Mouse (Mus musculus): ENCODE data around the gene Cyp2c40. TPM values are rescaled to one million over a fixed set of nuclear protein-coding genes. Genes with fewer than 3 reads are reported as not detected.

Gene Cyp2c40
- polyA plus RNA-seq (2012; rRNA removed), result not detected in 2 replicates

DNA sequence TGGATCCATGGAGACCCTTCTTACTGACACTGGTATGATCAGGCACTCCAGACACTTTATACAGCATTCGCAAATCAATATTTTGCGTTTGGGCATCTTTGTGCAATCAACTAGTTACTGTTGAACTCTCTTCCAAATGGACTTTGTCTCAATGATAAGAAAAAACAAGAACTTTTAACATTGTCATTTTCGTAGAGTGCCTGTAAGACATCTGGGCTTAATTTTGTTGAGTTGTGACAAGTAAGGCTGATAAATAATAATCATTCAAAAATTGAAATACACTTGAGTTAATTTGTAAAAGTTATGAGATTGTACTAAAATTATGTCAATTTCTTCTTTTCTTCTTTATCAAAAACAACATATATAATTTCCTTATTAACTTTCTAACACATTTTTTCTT, at the start of gene Cyp2c40:
TSS of gene Cyp2c40 (minus strand) at position 101 of the 400 bp plus-strand sequence.

DNA sequence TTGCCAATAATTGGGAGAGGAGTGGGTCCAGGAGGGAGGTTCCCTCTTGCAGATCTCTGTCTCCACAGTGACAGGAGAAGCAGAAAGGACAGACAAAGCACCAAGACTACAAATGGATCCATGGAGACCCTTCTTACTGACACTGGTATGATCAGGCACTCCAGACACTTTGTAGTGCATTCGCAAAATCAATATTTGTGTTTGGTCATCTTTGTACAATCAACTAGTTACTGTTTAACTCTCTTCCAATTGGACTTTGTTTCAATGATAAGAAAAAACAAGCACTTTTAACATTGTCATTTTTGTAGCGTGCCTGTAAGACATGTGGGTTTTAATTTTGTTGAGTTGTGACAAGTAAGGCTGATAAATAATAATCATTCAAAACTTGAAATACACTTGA, 71.7 kb downstream of the Cyp2c40 start, which contains the start of gene Cyp2c68:
TSS of gene Cyp2c68 (minus strand) at position 135 of the 400 bp plus-strand sequence.

Other genes starting within 250 kb of the Cyp2c40 start
- gene Cyp2c67, start 163.8 kb downstream of the Cyp2c40 start, polyA plus RNA-seq (2012; rRNA removed), result not detected in 2 replicates
- gene Cyp2c68, start 71.8 kb downstream of the Cyp2c40 start, polyA plus RNA-seq (2012; rRNA removed), result not detected in 2 replicates
- gene Cyp2c69, start 74.0 kb upstream of the Cyp2c40 start, polyA plus RNA-seq (2012; rRNA removed), result not detected in 2 replicates
- gene Cyp2c37, start 179.6 kb upstream of the Cyp2c40 start, polyA plus RNA-seq (2012; rRNA removed), result not detected in 2 replicates

All from central nervous system, embryonic 18 days (tissue).